Mouse (Mus musculus): ENCODE data around the gene Sdhaf2. TPM values are rescaled to one million over a fixed set of nuclear protein-coding genes. Genes with fewer than 3 reads are reported as not detected.

Gene Sdhaf2
- polyA plus RNA-seq, 1 experiment from 2014 or later, result 59.4 TPM

DNA sequence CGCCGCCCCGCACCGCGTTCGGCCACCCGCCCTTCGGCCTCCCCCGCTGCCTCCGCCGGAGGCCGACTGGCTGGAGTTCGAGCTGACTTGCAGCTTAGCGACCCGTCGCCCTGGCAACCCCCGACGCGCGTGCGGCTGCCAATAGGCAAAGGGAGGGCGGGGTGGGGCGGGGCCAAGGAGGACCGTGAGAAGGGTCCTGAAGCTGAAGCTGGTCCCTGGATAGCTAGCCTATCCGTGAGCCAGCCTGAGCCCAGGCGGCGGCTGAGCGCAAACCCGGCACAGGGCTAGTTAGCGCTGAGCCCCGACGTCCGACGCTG is 68.5 kb downstream of the Sdhaf2 start:
- Histone ChIP-seq H3K27me3 (ENCODE audit: insufficient read depth, low read length) (peaks cover 56% of the 10 kb centered on the region), H3K27ac (ENCODE audit: low read depth) (no peak overlapping the region), H3K4me1 (ENCODE audit: insufficient read depth) (peaks cover 5% of the 10 kb centered on the region; the same call in 1 of the 2 replicates), H3K36me3 (ENCODE audit: insufficient read depth) (no peaks in the 10 kb centered on the region), H3K4me3 (ENCODE audit: low read depth, low read length) (peak overlapping the region; percentile 50), H3K4me2 (peak overlapping the region; percentile 93), H3K9ac (peak overlapping the region; percentile 32; the same call in 1 of the 2 replicates), H3K9me3 (ENCODE audit: low read depth, low read length) (no peaks in the 10 kb centered on the region)
- TF ChIP-seq CTCF (IDR thresholded peaks at IDR 0.05; ENCODE audit: low read depth), result no peak
- DNase-seq, result peak; percentile 94
- ATAC-seq (ENCODE audit: insufficient read depth), result peak; percentile 93
- under 1% methylated on average over 34 of the region's 34 CpGs for WGBS

GRCm38 (mm10) chr19:10456752-10457483 is 69.0 kb downstream of the Sdhaf2 start, which contains the start of gene Lrrc10b:
Gene Lrrc10b (minus strand): TSS chr19:10457473.
- TF ChIP-seq CTCF (IDR thresholded peaks at IDR 0.05; ENCODE audit: low read depth), result peak; percentile 48
- Histone ChIP-seq H3K27ac (ENCODE audit: low read depth) (no peak within 1 kb of the TSS), H3K27me3 (ENCODE audit: insufficient read depth, low read length) (peaks cover 53% of the 10 kb centered on the region)

DNA sequence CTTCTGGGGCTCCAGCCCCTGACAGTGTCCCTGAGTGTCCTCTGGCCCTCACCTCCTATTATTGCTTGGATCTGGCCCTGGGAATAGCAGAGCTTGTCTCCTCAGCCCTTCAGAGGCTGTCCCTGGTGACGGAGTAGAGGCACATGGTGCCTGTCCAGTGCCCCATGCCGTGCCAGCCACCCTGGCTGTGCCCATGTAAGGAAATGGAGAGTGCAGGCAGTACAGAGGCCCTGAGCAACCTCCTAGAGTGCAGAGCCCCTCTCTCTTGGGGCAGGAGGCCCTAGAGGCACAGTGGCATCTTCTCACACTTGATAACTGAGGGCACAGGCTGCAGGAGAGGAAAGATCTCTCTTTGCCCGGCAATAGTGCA is 70.5 kb downstream of the Sdhaf2 start:
- Histone ChIP-seq H3K9ac (no peak overlapping the region), H3K9me3 (ENCODE audit: low read depth, low read length) (no peaks in the 10 kb centered on the region), H3K27me3 (ENCODE audit: insufficient read depth, low read length) (peaks cover 50% of the 10 kb centered on the region), H3K4me1 (ENCODE audit: insufficient read depth) (peaks cover 5% of the 10 kb centered on the region; the same call in 1 of the 2 replicates), H3K27ac (ENCODE audit: low read depth) (no peak overlapping the region), H3K36me3 (ENCODE audit: insufficient read depth) (no peaks in the 10 kb centered on the region), H3K4me2 (no peak overlapping the region), H3K4me3 (ENCODE audit: low read depth, low read length) (no peak overlapping the region)
- ATAC-seq (ENCODE audit: insufficient read depth) (no peak), DNase-seq (no peak)
- no peak for TF ChIP-seq CTCF (IDR thresholded peaks at IDR 0.05; ENCODE audit: low read depth)
- 66% methylated on average over 3 of the region's 3 CpGs for WGBS

More at GRCm38 (mm10) chr19:10456752-10457483, 69.0 kb downstream of the Sdhaf2 start, which contains the start of gene Lrrc10b:
- WGBS, result under 1% methylated on average over 95 of the region's 96 CpGs
- peak within 1 kb of the TSS; percentile 50 for H3K4me3 ChIP-seq (ENCODE audit: low read depth, low read length)
- DNase-seq (peak; percentile 89), ATAC-seq (ENCODE audit: insufficient read depth) (peak; percentile 57)
- no peaks in the 10 kb centered on the region for H3K9me3 ChIP-seq (ENCODE audit: low read depth, low read length)
- peaks cover 5% of the 10 kb centered on the region; the same call in 1 of the 2 replicates for H3K4me1 ChIP-seq (ENCODE audit: insufficient read depth)
- H3K9ac ChIP-seq, result peak within 1 kb of the TSS; percentile 32; the same call in 1 of the 2 replicates
- H3K36me3 ChIP-seq (ENCODE audit: insufficient read depth), result no peaks in the 10 kb centered on the region
- H3K4me2 ChIP-seq, result peak within 1 kb of the TSS; percentile 93

DNA sequence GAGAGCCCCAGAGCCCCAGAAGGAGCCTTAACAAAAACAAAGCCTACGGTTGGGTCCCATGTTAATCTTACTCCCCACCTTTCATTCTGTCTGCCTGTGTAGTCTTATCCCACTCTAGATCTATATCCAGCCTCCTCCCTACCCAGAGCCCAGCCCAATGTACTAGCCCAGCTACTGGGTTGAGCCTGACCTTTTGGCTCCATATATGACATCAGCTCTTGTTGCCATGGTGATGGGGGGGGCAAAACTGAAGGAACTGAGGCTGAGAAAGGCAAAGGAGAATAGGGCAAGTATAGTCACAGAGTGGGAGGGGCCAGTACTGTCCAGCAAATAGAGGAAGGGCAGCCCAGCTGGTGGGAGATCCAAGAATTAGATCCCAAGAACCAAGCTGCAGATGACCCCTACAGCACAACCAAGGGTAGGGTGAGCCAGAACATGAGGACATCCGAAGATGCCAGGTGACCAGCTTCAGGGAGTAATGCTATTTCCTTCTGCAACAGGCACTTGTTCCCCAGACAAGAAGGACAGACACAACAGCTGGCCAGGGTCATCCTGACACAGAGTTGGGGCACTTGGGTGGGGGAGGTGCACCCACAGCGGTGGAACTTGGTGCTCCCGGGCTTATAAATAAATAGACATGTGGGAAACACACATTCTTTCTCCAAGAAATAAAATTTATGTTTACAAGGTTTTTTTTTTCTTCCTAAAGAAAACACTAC is 71.1 kb downstream of the Sdhaf2 start:
- H3K9me3 ChIP-seq (ENCODE audit: low read depth, low read length), result no peaks in the 10 kb centered on the region
- WGBS, result 36% methylated on average over 4 of the region's 4 CpGs
- no peak for TF ChIP-seq CTCF (IDR thresholded peaks at IDR 0.05; ENCODE audit: low read depth)
- H3K4me2 ChIP-seq, result no peak overlapping the region
- H3K4me1 ChIP-seq (ENCODE audit: insufficient read depth), result peaks cover 5% of the 10 kb centered on the region; the same call in 1 of the 2 replicates
- H3K27me3 ChIP-seq (ENCODE audit: insufficient read depth, low read length), result peaks cover 44% of the 10 kb centered on the region
- no peak overlapping the region for H3K9ac ChIP-seq
- ATAC-seq (ENCODE audit: insufficient read depth) (no peak), DNase-seq (no peak)
- H3K27ac ChIP-seq (ENCODE audit: low read depth), result no peak overlapping the region
- no peak overlapping the region for H3K4me3 ChIP-seq (ENCODE audit: low read depth, low read length)
- no peaks in the 10 kb centered on the region for H3K36me3 ChIP-seq (ENCODE audit: insufficient read depth)

Other genes with a start within 250 kb of the Sdhaf2 start
- gene Dagla, start 221.3 kb downstream of the Sdhaf2 start, polyA plus RNA-seq (2014; fragmentation: Nextera tagmentation; extraction: Ambion mirVana), result 2.5 and 3.4 TPM in 2 replicates
- gene Syt7, start 137.1 kb downstream of the Sdhaf2 start, polyA plus RNA-seq (2014; fragmentation: Nextera tagmentation; extraction: Ambion mirVana), result 3.3 and 4.7 TPM in 2 replicates
- gene Lrrc10b, start 68.7 kb downstream of the Sdhaf2 start, polyA plus RNA-seq (2014; fragmentation: Nextera tagmentation; extraction: Ambion mirVana), result 0.78 and 0.97 TPM in 2 replicates
- 0.26 TPM in 1 of 2 replicates, not detected in the other for gene Ppp1r32, start 43.2 kb downstream of the Sdhaf2 start, polyA plus RNA-seq (2014; fragmentation: Nextera tagmentation; extraction: Ambion mirVana)
- gene Cpsf7, start 876 bp downstream of the Sdhaf2 start, polyA plus RNA-seq (2014; fragmentation: Nextera tagmentation; extraction: Ambion mirVana), result 58.9 and 60.3 TPM in 2 replicates
- gene Tmem216, start 30.1 kb upstream of the Sdhaf2 start, polyA plus RNA-seq (2014; fragmentation: Nextera tagmentation; extraction: Ambion mirVana), result 59.2 and 60.2 TPM in 2 replicates
- gene Cyb561a3, start 51.0 kb upstream of the Sdhaf2 start, polyA plus RNA-seq (2014; fragmentation: Nextera tagmentation; extraction: Ambion mirVana), result 18.0 and 19.2 TPM in 2 replicates
- 42.2 and 44.8 TPM in 2 replicates for gene Tmem138, start 51.2 kb upstream of the Sdhaf2 start, polyA plus RNA-seq (2014; fragmentation: Nextera tagmentation; extraction: Ambion mirVana)
- gene Ddb1, start 79.2 kb upstream of the Sdhaf2 start, polyA plus RNA-seq (2014; fragmentation: Nextera tagmentation; extraction: Ambion mirVana), result 373 and 396 TPM in 2 replicates
- gene Tkfc, start 79.5 kb upstream of the Sdhaf2 start, polyA plus RNA-seq (2014; fragmentation: Nextera tagmentation; extraction: Ambion mirVana), result 19.2 and 19.4 TPM in 2 replicates
- gene Vwce, start 108.1 kb upstream of the Sdhaf2 start, polyA plus RNA-seq (2014; fragmentation: Nextera tagmentation; extraction: Ambion mirVana), result 0.65 and 1.3 TPM in 2 replicates
- gene Pga5, start 151.9 kb upstream of the Sdhaf2 start, polyA plus RNA-seq (2014; fragmentation: Nextera tagmentation; extraction: Ambion mirVana), result not detected in 2 replicates
- 30.3 and 33.1 TPM in 2 replicates for gene Vps37c, start 162.6 kb upstream of the Sdhaf2 start, polyA plus RNA-seq (2014; fragmentation: Nextera tagmentation; extraction: Ambion mirVana)
- gene Cd5, start 212.9 kb upstream of the Sdhaf2 start, polyA plus RNA-seq (2014; fragmentation: Nextera tagmentation; extraction: Ambion mirVana), result 0.39 and 0.63 TPM in 2 replicates